Mouse (Mus musculus): ENCODE results near the gene Depp1.

GRCm38 (mm10) chr6:116693639-116694038 is 43.2 kb downstream of the Depp1 start:
- TF ChIP-seq MAX (IDR thresholded peaks at IDR 0.05; ENCODE audit: low read depth), result no peak
- TF ChIP-seq POLR2A (IDR thresholded peaks at IDR 0.05; ENCODE audit: insufficient read length, low read depth), result no peak
- TF ChIP-seq REST (IDR thresholded peaks at IDR 0.05; ENCODE audit: insufficient read depth, insufficient read length), result no peak
- no peak for TF ChIP-seq MYOG (IDR thresholded peaks at IDR 0.05; ENCODE audit: control insufficient read depth in 1 of 3, insufficient read depth in 1 of 3, insufficient read length in 2 of 3, low read depth in 2 of 3)
- TF ChIP-seq USF1 (IDR thresholded peaks at IDR 0.05; ENCODE audit: low read depth), result no peak

Data from myocyte (in vitro differentiated cells).